Mouse (Mus musculus): ENCODE data around the gene Pdpr. TPM values are rescaled to one million over a fixed set of nuclear protein-coding genes. Genes with fewer than 3 reads are reported as not detected.

Gene Pdpr
- polyA plus RNA-seq (2012; ENCODE audit: insufficient read depth, insufficient read length, low replicate concordance, missing spikeins), result 61.5 TPM in 1 of 2 replicates, not detected in the other

DNA sequence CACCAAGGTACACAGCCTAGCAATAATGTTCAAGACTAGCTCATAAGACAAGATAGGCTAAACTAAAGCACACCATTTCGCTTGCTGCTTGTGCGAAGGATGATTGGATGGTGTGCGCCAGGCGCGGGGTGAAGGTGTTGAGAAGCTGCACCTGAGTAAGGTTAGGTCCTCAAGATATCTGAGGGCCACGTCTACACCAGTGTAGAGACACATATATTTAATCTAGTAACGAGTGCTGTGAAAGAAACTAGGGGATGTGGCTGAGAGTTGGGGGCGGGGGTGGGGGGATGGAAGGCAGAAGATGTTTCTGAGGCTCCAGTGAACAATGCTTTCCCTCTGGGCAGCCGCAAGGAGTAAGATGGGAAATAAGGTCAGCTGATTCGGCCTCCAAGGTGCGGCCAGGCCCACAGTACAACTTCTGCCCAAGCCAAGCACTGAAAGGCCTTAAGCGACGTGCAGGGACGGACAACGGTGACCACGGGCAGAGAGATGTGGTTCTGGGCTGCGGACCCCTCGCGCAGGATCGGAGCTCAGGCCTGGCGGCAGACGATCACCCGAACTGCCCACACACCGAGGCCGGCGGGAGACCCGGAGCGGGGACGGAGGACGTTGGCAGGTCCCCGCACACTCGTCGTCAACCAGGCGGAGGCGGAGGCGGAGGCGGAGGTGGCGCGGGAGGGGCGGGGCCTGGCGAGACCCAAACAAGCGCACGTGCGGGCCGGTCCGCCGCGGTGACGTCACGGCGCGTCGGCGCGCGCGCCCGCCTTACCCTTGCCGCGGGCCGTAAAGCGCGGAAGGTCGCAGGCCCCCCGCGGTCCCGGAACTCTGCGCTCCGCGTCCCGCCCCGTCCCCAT is at the start of gene Pdpr:
Gene Pdpr (plus strand): TSS at position 766 of the 854 bp plus-strand sequence.
- peak within 1 kb of the TSS; percentile 98 for H3K4me3 ChIP-seq (ENCODE audit: insufficient read depth, low read depth, low read length)
- TF ChIP-seq CTCF (IDR thresholded peaks at IDR 0.05; ENCODE audit: insufficient read depth, low read depth, low read length), result no peak
- peak; percentile 51 for TF ChIP-seq POLR2A (IDR thresholded peaks at IDR 0.05; ENCODE audit: insufficient read depth, low read depth, low read length)
- peak within 1 kb of the TSS; percentile 97 for H3K27ac ChIP-seq (ENCODE audit: insufficient read depth, low read depth, low read length)
- 4% methylated on average over 72 of the region's 72 CpGs for WGBS
- H3K4me1 ChIP-seq (ENCODE audit: control insufficient read depth, insufficient read depth, low read length), result peaks cover 10% of the 10 kb centered on the region; the same call in 1 of the 2 replicates

DNA sequence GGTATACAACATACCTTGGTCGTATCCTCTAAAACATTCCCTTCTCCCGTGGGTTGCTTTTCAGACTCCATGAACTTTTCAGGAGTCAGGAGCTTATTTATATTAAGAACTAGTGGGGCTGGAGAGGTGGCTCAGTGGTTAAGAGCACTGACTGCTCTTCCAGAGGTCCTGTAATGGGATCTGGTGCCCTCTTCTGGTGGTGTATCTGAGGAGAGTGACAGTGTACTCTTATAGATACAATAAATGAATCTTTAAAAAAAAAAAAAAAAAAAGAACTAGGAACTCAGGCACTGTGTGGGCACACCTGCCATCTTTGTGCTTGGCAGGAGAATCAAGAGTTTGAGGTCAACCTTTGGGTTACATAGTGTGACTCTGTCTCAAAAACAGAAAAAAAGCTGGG is 45.7 kb upstream of the Pdpr start:
- H3K27ac ChIP-seq (ENCODE audit: insufficient read depth, low read depth, low read length), result no peak overlapping the region
- no peak overlapping the region for H3K4me3 ChIP-seq (ENCODE audit: insufficient read depth, low read depth, low read length)
- TF ChIP-seq POLR2A (IDR thresholded peaks at IDR 0.05; ENCODE audit: insufficient read depth, low read depth, low read length) (no peak), CTCF (IDR thresholded peaks at IDR 0.05; ENCODE audit: insufficient read depth, low read depth, low read length) (no peak)
- no peaks in the 10 kb centered on the region for H3K4me1 ChIP-seq (ENCODE audit: control insufficient read depth, insufficient read depth, low read length)
- 95% methylated on average over 2 of the region's 2 CpGs for WGBS

DNA sequence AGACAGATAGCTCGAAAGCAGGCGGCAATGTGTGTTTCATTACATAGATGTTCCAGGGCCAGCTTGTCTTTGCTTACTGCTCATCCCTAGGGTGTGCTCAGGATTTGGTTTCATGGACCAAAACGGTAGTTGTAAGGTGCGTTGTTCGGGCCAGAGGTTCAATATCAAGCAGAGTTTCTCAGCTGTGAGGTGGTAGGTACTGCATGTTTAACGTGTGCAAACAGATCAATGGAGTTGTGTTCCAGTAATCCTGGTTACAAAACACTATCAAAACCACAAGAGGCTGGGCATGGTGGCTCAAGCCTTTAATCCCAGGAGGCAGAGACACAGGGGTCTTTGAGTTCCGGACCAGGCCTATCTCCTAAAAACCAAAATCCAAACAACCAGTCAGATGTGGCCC is 45.3 kb upstream of the Pdpr start:
- no peak overlapping the region for H3K27ac ChIP-seq (ENCODE audit: insufficient read depth, low read depth, low read length)
- H3K4me1 ChIP-seq (ENCODE audit: control insufficient read depth, insufficient read depth, low read length), result no peaks in the 10 kb centered on the region
- TF ChIP-seq CTCF (IDR thresholded peaks at IDR 0.05; ENCODE audit: insufficient read depth, low read depth, low read length) (no peak), POLR2A (IDR thresholded peaks at IDR 0.05; ENCODE audit: insufficient read depth, low read depth, low read length) (no peak)
- WGBS, result 94% methylated on average over 7 of the region's 7 CpGs
- no peak overlapping the region for H3K4me3 ChIP-seq (ENCODE audit: insufficient read depth, low read depth, low read length)

DNA sequence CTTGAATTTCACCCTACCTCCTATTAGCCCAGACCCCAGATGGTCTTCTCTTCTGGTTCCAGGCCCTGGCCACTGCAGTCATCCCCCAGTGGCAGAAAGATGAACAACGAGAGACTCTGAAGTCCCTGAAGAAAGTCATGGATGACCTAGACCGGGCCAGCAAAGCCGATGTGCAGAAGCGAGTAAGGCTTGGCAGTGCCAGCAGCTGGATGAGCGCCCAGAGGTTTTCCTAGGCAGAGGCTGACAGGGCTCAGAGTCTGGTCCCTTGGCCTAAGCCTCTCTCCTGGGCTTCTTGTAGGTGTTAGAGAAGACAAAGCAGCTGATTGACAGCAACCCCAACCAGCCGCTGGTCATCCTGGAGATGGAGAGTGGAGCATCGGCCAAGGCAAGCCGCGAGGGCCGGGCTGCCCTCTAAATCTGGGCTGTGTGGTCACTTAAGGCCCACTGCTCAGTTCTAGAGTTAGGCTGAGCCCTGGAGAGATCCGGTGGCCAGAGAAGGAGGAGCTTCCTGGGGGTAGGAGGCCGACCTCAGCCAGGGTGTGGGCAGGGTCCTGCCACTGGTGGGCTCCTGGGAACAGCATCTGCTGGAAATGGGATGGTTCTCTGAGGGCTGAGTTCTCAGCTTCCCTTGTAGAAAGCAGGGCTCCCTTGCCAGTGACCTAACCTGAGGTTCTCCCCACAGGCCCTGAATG is 40.5 kb upstream of the Pdpr start:
- Histone ChIP-seq H3K27ac (ENCODE audit: insufficient read depth, low read depth, low read length) (no peak overlapping the region), H3K4me3 (ENCODE audit: insufficient read depth, low read depth, low read length) (no peak overlapping the region), H3K4me1 (ENCODE audit: control insufficient read depth, insufficient read depth, low read length) (peaks cover 5% of the 10 kb centered on the region)
- WGBS, result 78% methylated on average over 12 of the region's 12 CpGs
- TF ChIP-seq POLR2A (IDR thresholded peaks at IDR 0.05; ENCODE audit: insufficient read depth, low read depth, low read length), result no peak

DNA sequence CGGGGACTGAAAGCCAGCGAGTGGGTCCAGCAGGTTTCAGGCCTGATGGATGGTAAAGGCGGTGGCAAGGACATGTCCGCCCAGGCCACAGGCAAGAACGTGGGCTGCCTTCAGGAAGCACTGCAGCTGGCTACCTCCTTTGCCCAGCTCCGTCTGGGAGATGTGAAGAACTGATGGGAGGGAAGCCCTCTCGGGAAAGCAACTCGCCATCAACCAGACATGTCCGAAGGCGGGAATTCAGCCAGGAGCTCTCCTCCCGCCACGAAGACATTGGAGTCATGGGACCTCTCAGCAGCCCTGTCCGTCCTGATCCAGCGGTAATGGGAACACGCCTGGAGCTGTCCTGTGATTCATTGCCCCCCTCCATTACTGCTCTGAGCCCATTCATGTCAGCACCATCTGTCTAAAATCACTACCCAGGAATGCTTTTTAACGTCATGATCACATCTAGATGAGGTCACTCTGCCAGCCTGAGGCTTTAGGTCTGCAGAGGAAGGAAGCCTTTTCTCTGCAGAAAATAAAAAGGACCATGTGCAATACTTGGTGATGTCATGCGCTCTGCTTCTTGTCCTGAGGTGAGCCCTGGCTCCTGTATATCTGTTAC is 39.3 kb upstream of the Pdpr start:
- 84% methylated on average over 17 of the region's 17 CpGs for WGBS
- TF ChIP-seq POLR2A (IDR thresholded peaks at IDR 0.05; ENCODE audit: insufficient read depth, low read depth, low read length), result no peak
- no peak for TF ChIP-seq CTCF (IDR thresholded peaks at IDR 0.05; ENCODE audit: insufficient read depth, low read depth, low read length)
- H3K27ac ChIP-seq (ENCODE audit: insufficient read depth, low read depth, low read length), result no peak overlapping the region

DNA sequence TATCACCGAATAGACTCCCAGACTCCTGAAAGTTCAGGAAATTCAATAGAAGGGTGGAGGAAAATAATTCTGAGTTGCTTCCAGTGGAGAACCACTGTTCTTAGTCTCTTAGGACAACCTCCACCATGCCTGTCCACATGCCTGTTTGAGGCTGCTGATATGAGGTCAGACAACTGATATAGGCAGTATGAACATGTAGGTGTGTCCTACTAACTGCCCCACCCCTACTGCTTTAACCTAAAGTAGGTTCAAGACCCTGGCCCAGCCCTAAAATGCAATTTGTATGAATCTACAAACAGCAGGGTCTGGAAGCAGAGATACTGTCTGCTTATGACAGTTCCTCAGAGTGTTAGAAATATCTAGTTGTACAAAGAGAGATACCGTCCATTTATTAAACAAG is 38.8 kb upstream of the Pdpr start:
- peaks cover 5% of the 10 kb centered on the region for H3K4me1 ChIP-seq (ENCODE audit: control insufficient read depth, insufficient read depth, low read length)
- WGBS, result 66% methylated on average over 2 of the region's 2 CpGs

More for the DNA sequence above, 39.3 kb upstream of the Pdpr start:
- Histone ChIP-seq H3K4me1 (ENCODE audit: control insufficient read depth, insufficient read depth, low read length) (peaks cover 5% of the 10 kb centered on the region), H3K4me3 (ENCODE audit: insufficient read depth, low read depth, low read length) (no peak overlapping the region)

DNA sequence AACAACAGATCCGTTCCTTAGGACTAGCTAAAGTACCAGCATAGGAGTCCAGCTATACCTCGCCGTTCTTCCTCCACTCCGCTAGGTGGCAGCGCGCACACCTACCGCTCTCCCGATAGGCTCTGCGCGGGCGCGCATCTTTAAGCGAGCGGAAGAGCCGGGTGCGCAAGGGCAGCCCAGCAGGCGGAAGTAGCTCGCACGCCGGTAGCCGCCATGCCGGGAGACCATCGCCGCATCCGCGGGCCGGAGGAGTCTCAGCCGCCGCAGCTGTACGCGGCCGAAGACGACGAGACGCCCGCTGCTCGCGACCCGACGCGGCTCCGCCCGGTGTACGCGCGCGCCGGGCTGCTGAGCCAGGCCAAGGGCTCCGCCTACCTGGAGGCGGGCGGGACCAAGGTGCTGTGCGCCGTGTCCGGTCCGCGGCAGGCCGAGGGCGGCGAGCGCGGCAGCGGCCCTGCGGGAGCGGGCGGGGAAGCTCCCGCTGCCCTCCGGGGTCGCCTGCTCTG is 38.2 kb upstream of the Pdpr start, which contains the start of gene Exosc6:
Gene Exosc6 (plus strand): TSS at position 182 of the 506 bp plus-strand sequence.
- H3K27ac ChIP-seq (ENCODE audit: insufficient read depth, low read depth, low read length), result no peak within 1 kb of the TSS
- peaks cover 9% of the 10 kb centered on the region for H3K4me1 ChIP-seq (ENCODE audit: control insufficient read depth, insufficient read depth, low read length)
- peak within 1 kb of the TSS; percentile 76 for H3K4me3 ChIP-seq (ENCODE audit: insufficient read depth, low read depth, low read length)
- under 1% methylated on average over 67 of the region's 68 CpGs for WGBS
- TF ChIP-seq POLR2A (IDR thresholded peaks at IDR 0.05; ENCODE audit: insufficient read depth, low read depth, low read length) (peak; percentile 44; the same call in 1 of the 2 replicates), CTCF (IDR thresholded peaks at IDR 0.05; ENCODE audit: insufficient read depth, low read depth, low read length) (peak; percentile 82)

More for the DNA sequence above, 38.8 kb upstream of the Pdpr start:
- H3K27ac ChIP-seq (ENCODE audit: insufficient read depth, low read depth, low read length), result no peak overlapping the region
- no peak overlapping the region for H3K4me3 ChIP-seq (ENCODE audit: insufficient read depth, low read depth, low read length)
- TF ChIP-seq POLR2A (IDR thresholded peaks at IDR 0.05; ENCODE audit: insufficient read depth, low read depth, low read length), result no peak
- no peak for TF ChIP-seq CTCF (IDR thresholded peaks at IDR 0.05; ENCODE audit: insufficient read depth, low read depth, low read length)

DNA sequence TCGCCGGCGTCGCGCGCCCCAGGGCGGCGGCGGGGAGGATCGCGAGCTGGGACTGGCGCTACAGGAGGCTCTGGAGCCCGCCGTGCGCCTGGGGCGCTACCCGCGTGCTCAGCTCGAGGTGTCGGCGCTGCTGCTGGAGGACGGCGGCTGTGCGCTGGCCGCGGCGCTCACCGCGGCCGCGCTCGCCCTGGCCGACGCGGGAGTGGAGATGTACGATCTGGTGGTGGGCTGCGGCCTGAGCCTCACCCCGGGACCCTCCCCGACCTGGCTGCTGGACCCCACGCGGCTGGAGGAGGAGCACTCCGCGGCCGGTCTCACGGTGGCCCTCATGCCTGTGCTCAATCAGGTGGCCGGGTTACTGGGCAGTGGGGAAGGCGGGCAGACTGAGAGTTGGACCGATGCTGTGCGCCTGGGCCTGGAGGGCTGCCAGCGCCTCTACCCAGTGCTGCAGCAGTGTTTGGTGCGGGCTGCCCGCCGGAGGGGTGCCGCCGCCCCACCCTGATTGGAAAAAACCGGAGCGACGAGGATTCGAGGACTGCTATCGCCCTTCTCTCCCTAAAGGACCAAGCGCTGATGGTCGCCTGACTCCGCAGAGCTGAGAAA is 37.6 kb upstream of the Pdpr start:
- TF ChIP-seq CTCF (IDR thresholded peaks at IDR 0.05; ENCODE audit: insufficient read depth, low read depth, low read length) (no peak), POLR2A (IDR thresholded peaks at IDR 0.05; ENCODE audit: insufficient read depth, low read depth, low read length) (no peak; the same call in 1 of the 2 replicates)
- under 1% methylated on average over 63 of the region's 63 CpGs for WGBS
- H3K4me3 ChIP-seq (ENCODE audit: insufficient read depth, low read depth, low read length), result peak overlapping the region; percentile 76
- peaks cover 11% of the 10 kb centered on the region for H3K4me1 ChIP-seq (ENCODE audit: control insufficient read depth, insufficient read depth, low read length)
- no peak overlapping the region for H3K27ac ChIP-seq (ENCODE audit: insufficient read depth, low read depth, low read length)
